ENCODE assay signal across 23 mouse cellular contexts in the genomic region with DNA sequence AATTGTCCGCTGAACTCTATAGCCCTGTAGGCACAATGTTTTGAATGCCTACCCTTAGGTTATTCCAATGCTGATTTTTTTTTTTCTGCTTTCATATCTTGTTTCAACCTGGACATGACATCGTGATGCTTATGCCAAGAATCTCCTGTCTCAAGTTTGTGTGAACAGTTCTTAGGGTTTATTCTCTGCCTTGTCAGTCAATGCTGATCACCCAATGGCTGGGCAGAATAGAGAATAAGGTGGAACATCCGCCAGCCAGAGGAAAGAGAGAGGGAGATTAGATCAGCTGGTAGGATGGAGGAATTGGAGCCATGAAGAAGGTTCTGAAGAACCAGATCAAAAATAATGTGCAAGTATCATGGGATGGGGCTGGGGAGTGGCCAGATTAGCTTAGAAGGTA. TPM values are rescaled to one million over a fixed set of nuclear protein-coding genes. Genes with fewer than 3 reads are reported as not detected.
DNase-seq lines count a peak whose midpoint lies in the region; TF ChIP-seq lines count a peak whose summit lies in the region.
"Had no signal": no experiment of that assay in that cellular context is flagged by ENCODE, and none has a peak within 500 bp of the region (broad histone marks: within the 10 kb centered on the region; RNA-seq: fewer than 3 reads in every experiment).

No protein-coding gene starts in this region.

- H3K4me1 ChIP-seq in E14TG2a.4 (replicated peaks; ENCODE audit: low read depth, low read length) = peaks cover 85% of the 10 kb centered on the region

- no peak for TF ChIP-seq CTCF in E14TG2a.4 (conservative IDR thresholded peaks at IDR 0.05; ENCODE audit: low read length)

- no peaks in the 10 kb centered on the region for H3K9me3 ChIP-seq in E14TG2a.4 (ENCODE audit: low read length)
- H3K9me3 ChIP-seq: embryonic facial prominence, embryonic 10.5 days; embryonic facial prominence, embryonic 12.5 days; forebrain, embryonic 10.5 days; forebrain, embryonic 12.5 days; G1E had no signal

- H3K27me3 ChIP-seq in E14TG2a.4 (ENCODE audit: insufficient read depth, low read length) = no peaks in the 10 kb centered on the region
- H3K27me3 ChIP-seq: CH12.LX; embryonic facial prominence, embryonic 12.5 days; forebrain, embryonic 12.5 days; Patski had no signal

- DNase-seq in heart, adult 11 months = peak; percentile 24
- DNase-seq in heart, adult 18-20 months = no peak
- peak; percentile 60 for DNase-seq in R1 (ENCODE audit: low read depth, low spot score)
- no peak for DNase-seq in retina, postnatal 1 day
- no peak for DNase-seq in left cerebral cortex, adult 18-20 months (ENCODE audit: low spot score in 2 of 2)
- DNase-seq: adrenal gland, adult 8-10 months; adrenal gland, postnatal 14 days; adrenal gland, postnatal 36 days; B cell, adult 2 months; cerebellum, adult 11-12 months; cerebellum, adult 2 months; cerebellum, adult 9-10 months; cerebellum, postnatal 10 days; cerebellum, postnatal 25 days had no signal

- peaks cover 71% of the 10 kb centered on the region for H3K36me3 ChIP-seq in E14TG2a.4 (ENCODE audit: insufficient read depth, low read length)
- H3K36me3 ChIP-seq: embryonic facial prominence, embryonic 12.5 days; forebrain, embryonic 12.5 days had no signal

- peak overlapping the region; percentile 8; the same call in 1 of the 2 replicates for H3K4me3 ChIP-seq in E14TG2a.4 (replicated peaks; ENCODE audit: low read length)
- H3K4me3 ChIP-seq: embryonic facial prominence, embryonic 10.5 days; embryonic facial prominence, embryonic 12.5 days; forebrain, embryonic 10.5 days; forebrain, embryonic 12.5 days had no signal

RNA-seq across cellular contexts. Expression of a gene that starts 5.6 kb away (rescaled TPM):
- total RNA-seq in heart, adult 18-20 months (2021) = 10 to 100 TPM; 25.6 to 27.9 TPM
- total RNA-seq in left cerebral cortex, adult 18-20 months (2021) = 10 to 100 TPM; 36.6 to 38.1 TPM

RNA-seq across cellular contexts. Expression of a gene that starts 14.1 kb away (rescaled TPM):
- total RNA-seq in heart, adult 18-20 months (2021) = not detected
- not detected for total RNA-seq in left cerebral cortex, adult 18-20 months (2021)
- total RNA-seq: adrenal gland, adult 18-20 months; adrenal gland, adult 8-10 months; adrenal gland, postnatal 14 days; adrenal gland, postnatal 36 days had no signal

Comparison
In these comparisons a context has a peak if more than half of its experiments do, and no peak if none do; other contexts are left out.
1. DNase-seq: peak in heart, adult 11 months (single experiment) and R1 (single experiment); none in heart, adult 18-20 months (0 of 2), retina, postnatal 1 day (single experiment) and left cerebral cortex, adult 18-20 months (0 of 2).